Mouse (Mus musculus) embryonic facial prominence, embryonic 14.5 days (tissue): Measurements from ENCODE around the gene 4931422A03Rik. TPM values are rescaled to one million over a fixed set of nuclear protein-coding genes. Genes with fewer than 3 reads are reported as not detected.
"Not testable (repeated sequence)": the region's sequence is repeated elsewhere in the genome, so short reads cannot be mapped to it uniquely, and the experiment has no call there.

Experiments
- ATAC-seq: fragments of 200-750 bp; cut with Nextera tagmentation; 2 replicates; pipeline ENCODE4 v1.8.0; 2017; ENCODE audit warnings: low read depth, moderate number of reproducible peaks, moderate TSS enrichment
- DNase-seq: peaks from one replicate; pipeline ENCODE4 v3.0.0-alpha.2; 2015; ENCODE audit warnings: low spot score
- H3K27ac ChIP-seq: fragments of 300-500 bp; sonication (generic); replicated peaks from 2 replicates; pipeline ENCODE4 v1.5.1; 2014; ENCODE audit warnings: low read depth, mild to moderate bottlenecking, low read length, moderate library complexity
- H3K27me3 ChIP-seq: fragments of 300-500 bp; sonication (generic); replicated peaks from 2 replicates; pipeline ENCODE4 v1.6.1; 2014; ENCODE audit warnings: low read length; ENCODE audit not compliant: control insufficient read depth, insufficient read depth
- H3K36me3 ChIP-seq: fragments of 300-500 bp; sonication (generic); 2 replicates; pipeline ENCODE4 v1.6.1; 2014; ENCODE audit warnings: low read length, mixed read lengths; ENCODE audit not compliant: control insufficient read depth, insufficient read depth
- H3K4me1 ChIP-seq: fragments of 300-500 bp; sonication (generic); 2 replicates; pipeline ENCODE4 v1.6.1; 2014; ENCODE audit warnings: antibody characterized with exemption, low read length; ENCODE audit not compliant: control insufficient read depth, insufficient read depth
- H3K4me2 ChIP-seq: fragments of 300-500 bp; sonication (generic); 2 replicates; pipeline ENCODE4 v1.6.1; 2014; ENCODE audit warnings: low read depth, mild to moderate bottlenecking, low read length, moderate library complexity, mixed read lengths
- H3K4me3 ChIP-seq: fragments of 300-500 bp; sonication (generic); 2 replicates; pipeline ENCODE4 v1.5.1; 2014; ENCODE audit warnings: low read depth, mild to moderate bottlenecking, low read length
- H3K9ac ChIP-seq: fragments of 300-500 bp; sonication (generic); 2 replicates; pipeline ENCODE4 v1.6.1; 2014; ENCODE audit warnings: low read depth, mild to moderate bottlenecking, low read length, moderate library complexity, mixed read lengths
- H3K9me3 ChIP-seq: fragments of 300-500 bp; sonication (generic); 2 replicates; pipeline ENCODE4 v1.6.1; 2016; ENCODE audit warnings: low read length; ENCODE audit not compliant: control insufficient read depth
- WGBS: fragments of 180-500 bp; shearing (Covaris S2); extraction: QIAGEN DNeasy Blood & Tissue Kit; methylation state at CpG from one replicate; pipeline ENCODE4 v1.1.7; 2014; 5-methylcytosine and 5-hydroxymethylcytosine counted together
- polyA plus RNA-seq: library from polyadenylated mRNA; unstranded; fragments of >200 nt; fragmentation: Nextera tagmentation; extraction: Ambion mirVana; gene quantifications from 2 replicates; pipeline ENCODE4 v1.2.1, GENCODE M21; 2014

The 4931422A03Rik gene
- polyA plus RNA-seq, 1 experiment from 2014 or later = 1.3 TPM

DNA sequence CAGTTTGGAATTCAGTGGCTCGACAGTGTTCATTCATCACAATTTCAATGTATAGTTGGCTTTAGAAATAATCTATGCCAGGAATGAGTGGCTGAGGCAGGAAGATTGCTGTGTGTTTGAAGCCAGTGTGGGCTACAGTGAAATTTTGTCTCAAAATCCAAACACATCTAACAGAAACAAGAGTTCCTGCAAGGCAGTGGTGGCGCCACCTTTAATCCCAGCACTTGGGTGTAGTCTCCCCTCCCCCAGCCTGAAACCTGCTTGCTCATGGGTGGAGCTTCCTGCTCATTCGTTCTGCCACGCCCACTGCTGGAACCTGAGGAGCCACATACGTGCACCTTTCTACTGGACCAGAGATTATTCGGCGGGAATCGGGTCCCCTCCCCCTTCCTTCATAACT, 40.6 kb downstream of the 4931422A03Rik start:
- WGBS = 73% methylated on average over 4 of the region's 8 CpGs
- H3K27me3 ChIP-seq, H3K4me2 ChIP-seq, H3K36me3 ChIP-seq, H3K4me1 ChIP-seq, H3K9ac ChIP-seq, H3K4me3 ChIP-seq, DNase-seq, ATAC-seq, H3K27ac ChIP-seq, H3K9me3 ChIP-seq: not testable (repeated sequence)

DNA sequence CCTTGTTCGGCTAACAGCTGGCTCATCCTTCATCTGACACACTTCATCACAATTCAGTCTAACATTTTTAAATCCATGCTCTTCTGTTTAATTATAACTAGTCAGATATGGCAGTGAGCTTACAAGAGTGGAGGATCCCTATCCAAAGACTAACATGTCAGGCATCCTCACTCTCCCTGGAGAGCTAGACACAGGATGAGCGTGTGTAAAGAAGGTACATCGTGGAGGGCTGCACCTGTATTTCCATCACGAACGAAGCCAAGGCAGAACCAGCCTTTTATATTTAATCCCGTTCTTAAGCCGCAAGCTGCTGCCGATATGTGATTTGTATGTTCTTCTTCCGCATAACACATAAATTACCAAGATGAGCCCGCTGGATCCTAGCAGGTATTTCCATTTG, 45.0 kb downstream of the 4931422A03Rik start:
- Histone ChIP-seq H3K9ac (no peak overlapping the region), H3K9me3 (no peaks in the 10 kb centered on the region), H3K27ac (no peak overlapping the region), H3K27me3 (no peaks in the 10 kb centered on the region), H3K36me3 (no peaks in the 10 kb centered on the region), H3K4me1 (no peaks in the 10 kb centered on the region), H3K4me3 (no peak overlapping the region), H3K4me2 (no peak overlapping the region)
- 87% methylated on average over 10 of the region's 10 CpGs for WGBS
- DNase-seq = no peak
- ATAC-seq = no peak

DNA sequence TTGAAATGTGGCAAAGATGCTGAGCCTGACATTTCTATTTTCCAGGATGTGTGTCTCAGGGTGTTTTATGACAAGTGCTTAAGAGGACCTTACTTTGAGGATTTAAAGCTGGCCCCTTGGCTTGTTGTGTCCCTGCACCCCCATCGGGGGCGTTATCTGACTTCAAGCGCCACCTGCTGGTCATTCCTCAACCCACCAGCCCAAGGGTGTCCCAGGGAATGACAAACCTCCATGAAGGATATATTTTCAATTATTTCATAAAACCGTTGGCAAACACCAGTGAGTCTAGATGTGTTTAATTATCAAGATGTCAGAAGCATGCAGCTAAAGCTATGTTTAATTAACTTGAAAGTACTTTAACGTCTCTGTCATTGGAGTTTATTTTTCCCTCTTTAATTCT, 45.9 kb downstream of the 4931422A03Rik start:
- H3K4me3 ChIP-seq = no peak overlapping the region
- DNase-seq = peak; percentile 79
- H3K9me3 ChIP-seq = no peaks in the 10 kb centered on the region
- no peak overlapping the region for H3K4me2 ChIP-seq
- H3K36me3 ChIP-seq = no peaks in the 10 kb centered on the region
- WGBS = 4% methylated on average over 5 of the region's 5 CpGs
- peak; percentile 84 for ATAC-seq
- H3K27ac ChIP-seq = no peak overlapping the region
- H3K27me3 ChIP-seq = no peaks in the 10 kb centered on the region
- H3K4me1 ChIP-seq = no peaks in the 10 kb centered on the region
- H3K9ac ChIP-seq = no peak overlapping the region

DNA sequence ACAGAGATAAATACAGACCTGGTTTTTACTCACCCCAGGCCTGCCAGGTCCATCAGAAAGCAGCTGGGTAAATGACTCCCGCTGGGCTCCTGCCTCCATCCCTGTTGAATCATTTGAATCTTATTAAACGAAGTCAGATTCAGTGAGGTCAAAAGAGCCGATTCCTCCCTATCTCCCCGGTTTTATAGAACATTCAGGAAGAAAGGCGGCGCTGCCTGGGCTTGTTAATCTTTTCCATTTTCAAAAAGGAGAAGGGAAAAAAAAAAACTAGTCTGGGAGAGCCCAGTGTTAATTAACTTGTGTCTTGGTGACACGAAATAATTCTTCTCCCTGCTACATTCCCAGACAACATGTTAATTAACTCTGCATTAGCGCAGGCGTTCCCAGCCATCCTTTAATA, 50.4 kb downstream of the 4931422A03Rik start:
- H3K9me3 ChIP-seq = no peaks in the 10 kb centered on the region
- H3K36me3 ChIP-seq = no peaks in the 10 kb centered on the region
- no peak for ATAC-seq
- H3K9ac ChIP-seq = no peak overlapping the region
- H3K27ac ChIP-seq = no peak overlapping the region
- no peaks in the 10 kb centered on the region for H3K4me1 ChIP-seq
- 55% methylated on average over 9 of the region's 9 CpGs for WGBS
- H3K4me2 ChIP-seq = no peak overlapping the region
- peaks cover 3% of the 10 kb centered on the region; the same call in 1 of the 2 replicates for H3K27me3 ChIP-seq
- DNase-seq = no peak
- no peak overlapping the region for H3K4me3 ChIP-seq

DNA sequence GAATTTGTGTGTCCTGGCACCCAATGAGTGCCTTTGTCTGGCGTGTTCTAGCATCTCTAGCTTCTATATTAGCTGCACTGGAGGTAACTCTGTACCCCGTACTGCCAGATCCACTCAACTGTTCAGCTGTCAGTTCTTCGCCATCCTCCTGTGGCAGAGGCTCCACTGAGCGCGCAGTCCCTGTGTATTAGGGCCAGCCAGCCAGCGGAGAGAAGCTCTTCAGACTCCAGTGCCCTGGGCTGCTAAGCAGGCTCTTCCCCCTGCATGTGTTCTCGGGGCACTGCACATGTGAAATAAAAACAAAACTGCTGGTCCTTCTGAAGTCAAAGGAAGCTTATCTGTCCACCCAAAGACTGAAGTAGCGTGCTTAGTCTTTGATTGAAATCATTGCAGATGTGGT, 50.9 kb downstream of the 4931422A03Rik start:
- H3K9me3 ChIP-seq = no peaks in the 10 kb centered on the region
- H3K27me3 ChIP-seq = peaks cover 8% of the 10 kb centered on the region; the same call in 1 of the 2 replicates
- H3K9ac ChIP-seq = no peak overlapping the region
- H3K4me2 ChIP-seq = no peak overlapping the region
- WGBS = 61% methylated on average over 8 of the region's 8 CpGs
- no peak overlapping the region for H3K27ac ChIP-seq
- no peaks in the 10 kb centered on the region for H3K4me1 ChIP-seq
- DNase-seq (no peak), ATAC-seq (no peak)
- H3K36me3 ChIP-seq = no peaks in the 10 kb centered on the region
- no peak overlapping the region for H3K4me3 ChIP-seq

DNA sequence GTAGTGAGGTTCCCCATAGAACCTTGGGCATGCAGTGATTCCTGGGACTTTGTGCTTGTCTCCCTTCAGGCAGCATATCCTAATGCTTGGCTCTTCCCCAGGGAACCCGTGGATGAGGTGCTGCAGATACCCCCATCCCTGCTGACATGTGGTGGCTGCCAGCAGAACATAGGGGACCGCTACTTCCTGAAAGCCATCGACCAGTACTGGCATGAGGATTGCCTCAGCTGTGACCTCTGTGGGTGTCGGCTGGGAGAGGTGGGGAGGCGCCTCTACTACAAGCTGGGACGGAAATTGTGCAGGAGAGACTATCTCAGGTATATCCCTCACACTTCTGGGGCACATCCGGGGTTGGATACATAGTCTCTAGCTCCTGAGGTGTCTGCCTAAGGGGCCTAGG, 52.3 kb downstream of the 4931422A03Rik start:
- no peaks in the 10 kb centered on the region for H3K9me3 ChIP-seq
- no peak overlapping the region for H3K4me3 ChIP-seq
- no peak overlapping the region for H3K27ac ChIP-seq
- DNase-seq (no peak), ATAC-seq (no peak)
- H3K9ac ChIP-seq = no peak overlapping the region
- no peak overlapping the region for H3K4me2 ChIP-seq
- no peaks in the 10 kb centered on the region for H3K36me3 ChIP-seq
- peaks cover 22% of the 10 kb centered on the region for H3K27me3 ChIP-seq
- WGBS = 69% methylated on average over 7 of the region's 7 CpGs
- H3K4me1 ChIP-seq = no peaks in the 10 kb centered on the region

DNA sequence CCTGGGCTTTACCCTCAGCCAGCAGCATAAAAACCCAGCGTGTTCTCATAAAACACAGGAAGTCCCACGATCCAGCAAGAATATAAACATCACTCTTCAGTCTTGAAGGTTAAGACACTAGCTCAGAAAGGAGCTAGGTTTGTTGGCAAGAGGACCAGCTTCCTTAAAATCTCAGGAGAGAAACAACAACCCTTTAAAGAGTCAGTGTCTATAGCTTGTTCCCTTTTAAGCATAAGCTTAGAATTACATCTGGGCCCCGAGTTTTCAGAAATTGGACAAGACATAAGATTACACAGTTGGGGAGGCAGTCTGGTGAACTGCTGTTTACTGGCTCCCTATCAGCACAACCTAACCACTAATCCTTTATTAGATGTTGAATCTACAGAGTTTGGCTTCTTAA, 56.3 kb downstream of the 4931422A03Rik start:
- WGBS = 20% methylated on average over 3 of the region's 3 CpGs
- H3K36me3 ChIP-seq = no peaks in the 10 kb centered on the region
- H3K4me1 ChIP-seq = no peaks in the 10 kb centered on the region
- H3K4me3 ChIP-seq = peak overlapping the region; percentile 82
- no peak for DNase-seq
- H3K9me3 ChIP-seq = no peaks in the 10 kb centered on the region
- H3K4me2 ChIP-seq = no peak overlapping the region
- H3K27me3 ChIP-seq = peaks cover 45% of the 10 kb centered on the region
- no peak overlapping the region for H3K9ac ChIP-seq
- no peak for ATAC-seq
- H3K27ac ChIP-seq = no peak overlapping the region

DNA sequence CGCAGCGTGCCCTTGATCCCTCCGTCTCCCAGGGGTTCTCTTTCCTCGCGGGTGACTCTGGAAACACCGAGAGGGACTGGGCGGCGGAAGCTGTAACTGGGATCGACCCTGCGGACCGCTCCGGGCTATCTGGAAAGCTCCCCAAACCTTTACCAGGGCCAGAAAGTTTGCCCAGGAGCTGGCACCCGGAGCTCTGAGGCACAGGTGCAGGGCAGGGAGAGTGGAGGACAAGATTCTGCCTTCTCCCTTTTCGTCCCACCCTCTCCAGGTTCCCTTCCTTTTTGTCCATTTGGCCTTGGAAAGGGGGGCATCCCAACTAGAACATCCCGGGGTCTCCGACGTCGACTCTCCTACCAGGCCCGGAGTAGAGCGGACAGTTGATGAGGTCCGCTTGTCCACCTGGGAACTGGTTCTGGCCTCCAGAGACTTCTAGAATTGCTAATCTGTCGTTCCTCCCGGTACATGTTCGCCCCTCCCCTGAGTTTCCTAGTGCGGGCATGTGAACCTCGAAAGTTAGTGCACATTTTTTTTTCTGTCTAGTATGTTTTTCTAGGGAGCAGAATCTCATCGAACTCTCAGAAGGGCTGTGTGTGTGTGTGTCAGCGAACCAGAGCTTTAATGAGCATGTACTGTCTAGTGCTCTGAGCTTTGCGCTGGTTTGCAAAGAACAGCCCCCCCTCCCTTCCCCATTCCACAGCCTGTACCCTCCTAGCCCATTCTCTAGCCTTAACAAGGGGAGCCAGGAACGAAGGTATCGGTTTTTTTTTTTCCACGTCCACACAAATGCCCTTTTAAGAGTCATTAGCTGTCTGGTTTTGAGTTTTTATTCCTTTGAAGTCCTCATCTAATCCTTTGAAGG, 57.1 kb downstream of the 4931422A03Rik start:
- H3K4me1 ChIP-seq = no peaks in the 10 kb centered on the region
- no peak; the same call in 1 of the 2 replicates for ATAC-seq
- peaks cover 45% of the 10 kb centered on the region for H3K27me3 ChIP-seq
- 2% methylated on average over 30 of the region's 32 CpGs for WGBS
- H3K4me2 ChIP-seq = peak overlapping the region; percentile 98
- peak overlapping the region; percentile 68 for H3K9ac ChIP-seq
- H3K9me3 ChIP-seq = no peaks in the 10 kb centered on the region
- H3K4me3 ChIP-seq = peak overlapping the region; percentile 82
- DNase-seq = peak; percentile 4
- H3K27ac ChIP-seq = no peak overlapping the region
- H3K36me3 ChIP-seq = no peaks in the 10 kb centered on the region
